Mouse (Mus musculus): ENCODE data around the gene Stip1. TPM values are rescaled to one million over a fixed set of nuclear protein-coding genes. Genes with fewer than 3 reads are reported as not detected.

Gene Stip1
- polyA plus RNA-seq, 1 experiment from 2014 or later, result 453 TPM

- Histone ChIP-seq H3K9me3 (ENCODE audit: control insufficient read depth, low read length) (no peaks in the 10 kb centered on the region), H3K4me2 (ENCODE audit: low read depth, severe bottlenecking) (peak overlapping the region; percentile 71), H3K36me3 (ENCODE audit: control insufficient read depth, insufficient read depth, low read length) (peaks cover 19% of the 10 kb centered on the region), H3K27me3 (ENCODE audit: control insufficient read depth, insufficient read depth, low read length) (no peaks in the 10 kb centered on the region), H3K9ac (ENCODE audit: low read length) (peak overlapping the region; percentile 83), H3K4me3 (ENCODE audit: low read depth, low read length) (peak overlapping the region; percentile 56), H3K27ac (replicated peaks; ENCODE audit: low read depth, low read length) (peak overlapping the region; percentile 78), H3K4me1 (ENCODE audit: control insufficient read depth, insufficient read depth, low read length) (peaks cover 18% of the 10 kb centered on the region)
- DNase-seq (ENCODE audit: low spot score) (peak; percentile 99), ATAC-seq (ENCODE audit: insufficient number of reproducible peaks, low FRiP score, low TSS enrichment, low read depth) (peak; percentile 91)
- WGBS, result under 1% methylated on average over 57 of the region's 59 CpGs
Measured at GRCm38 (mm10) chr19:6979486-6980380, 60.0 kb downstream of the Stip1 start.

- peak overlapping the region; percentile 22; the same call in 1 of the 2 replicates for H3K27ac ChIP-seq (replicated peaks; ENCODE audit: low read depth, low read length)
- H3K9ac ChIP-seq (ENCODE audit: low read length), result peak overlapping the region; percentile 0; the same call in 1 of the 2 replicates
- peak overlapping the region; percentile 56 for H3K4me3 ChIP-seq (ENCODE audit: low read depth, low read length)
- WGBS, result 13% methylated on average over 11 of the region's 11 CpGs
- no peak for DNase-seq (ENCODE audit: low spot score)
- ATAC-seq (ENCODE audit: insufficient number of reproducible peaks, low FRiP score, low TSS enrichment, low read depth), result 0 out of 2 replicates have a peak, but pooled peaks have one; percentile 0
- H3K4me1 ChIP-seq (ENCODE audit: control insufficient read depth, insufficient read depth, low read length), result peaks cover 18% of the 10 kb centered on the region
- H3K36me3 ChIP-seq (ENCODE audit: control insufficient read depth, insufficient read depth, low read length), result peaks cover 19% of the 10 kb centered on the region
- H3K4me2 ChIP-seq (ENCODE audit: low read depth, severe bottlenecking), result peak overlapping the region; percentile 71
- no peaks in the 10 kb centered on the region for H3K9me3 ChIP-seq (ENCODE audit: control insufficient read depth, low read length)
- H3K27me3 ChIP-seq (ENCODE audit: control insufficient read depth, insufficient read depth, low read length), result no peaks in the 10 kb centered on the region
Measured at GRCm38 (mm10) chr19:6979001-6979479, 60.7 kb downstream of the Stip1 start.

DNA sequence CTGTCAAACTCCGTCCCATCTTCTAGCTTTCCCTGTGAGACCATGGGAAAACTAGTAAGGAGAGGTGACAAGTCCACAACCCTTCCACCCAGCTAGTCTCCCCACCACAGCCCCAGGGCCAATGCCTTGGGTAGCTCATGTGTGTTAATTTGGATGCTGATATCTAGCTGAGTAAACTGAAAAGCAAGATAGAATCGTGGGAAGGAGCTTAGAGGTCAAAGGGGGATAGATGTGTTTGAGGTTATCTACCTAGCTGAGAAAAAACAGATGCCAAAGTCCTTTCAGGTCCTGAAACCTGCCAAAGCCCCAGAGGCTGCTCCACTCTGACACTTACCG, 61.2 kb downstream of the Stip1 start:
- H3K9me3 ChIP-seq (ENCODE audit: control insufficient read depth, low read length), result no peaks in the 10 kb centered on the region
- H3K4me1 ChIP-seq (ENCODE audit: control insufficient read depth, insufficient read depth, low read length), result peaks cover 18% of the 10 kb centered on the region
- H3K9ac ChIP-seq (ENCODE audit: low read length), result peak overlapping the region; percentile 22; the same call in 1 of the 2 replicates
- no peak overlapping the region for H3K27ac ChIP-seq (replicated peaks; ENCODE audit: low read depth, low read length)
- H3K36me3 ChIP-seq (ENCODE audit: control insufficient read depth, insufficient read depth, low read length), result peaks cover 17% of the 10 kb centered on the region
- WGBS, result 46% methylated on average over 3 of the region's 3 CpGs
- DNase-seq (ENCODE audit: low spot score) (no peak), ATAC-seq (ENCODE audit: insufficient number of reproducible peaks, low FRiP score, low TSS enrichment, low read depth) (no peak)
- H3K27me3 ChIP-seq (ENCODE audit: control insufficient read depth, insufficient read depth, low read length), result no peaks in the 10 kb centered on the region
- H3K4me2 ChIP-seq (ENCODE audit: low read depth, severe bottlenecking), result peak overlapping the region; percentile 71; the same call in 1 of the 2 replicates
- peak overlapping the region; percentile 56; the same call in 1 of the 2 replicates for H3K4me3 ChIP-seq (ENCODE audit: low read depth, low read length)

DNA sequence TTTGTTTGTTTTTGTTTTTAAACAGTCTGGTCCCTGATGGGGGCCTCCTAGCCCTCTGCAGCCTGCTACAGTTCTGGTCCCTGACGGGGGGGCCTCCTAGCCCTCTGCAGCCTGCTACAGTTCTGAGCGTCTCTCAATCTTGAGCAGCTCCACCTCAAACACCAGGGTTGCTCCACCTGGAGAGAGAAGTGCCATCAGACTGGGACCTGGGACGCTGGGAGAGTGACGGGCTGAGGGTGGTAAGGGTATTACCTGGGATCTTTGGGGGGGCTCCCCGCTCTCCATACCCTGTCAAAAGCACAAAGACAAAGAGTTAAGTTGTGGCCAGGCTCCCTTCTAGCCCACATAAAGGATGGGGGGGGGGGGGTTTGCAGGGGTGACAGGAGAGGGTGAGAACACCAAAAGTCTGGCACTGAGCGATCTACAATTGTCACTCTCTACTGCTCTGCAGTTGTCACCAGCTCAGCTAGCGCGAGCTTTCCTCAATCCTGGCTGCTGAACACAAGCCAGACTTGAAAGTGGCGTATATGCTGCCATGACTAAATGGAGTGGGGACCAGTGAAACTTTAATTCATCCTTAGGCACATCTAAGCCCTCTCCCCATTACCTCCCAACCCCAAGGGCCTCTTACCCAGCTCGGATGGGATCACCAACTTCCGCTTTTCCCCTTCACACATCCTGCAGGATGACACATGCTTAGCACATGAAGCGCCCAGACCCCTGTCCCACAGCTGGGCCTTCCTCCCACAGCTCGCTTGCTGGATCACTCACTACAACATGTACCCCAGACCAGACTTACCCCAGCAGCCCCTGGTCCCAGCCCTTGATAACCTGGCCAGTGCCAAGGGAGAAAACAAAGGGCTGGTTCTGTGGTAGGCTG, 61.8 kb downstream of the Stip1 start:
- H3K9me3 ChIP-seq (ENCODE audit: control insufficient read depth, low read length), result no peaks in the 10 kb centered on the region
- H3K9ac ChIP-seq (ENCODE audit: low read length), result peak overlapping the region; percentile 22; the same call in 1 of the 2 replicates
- H3K27ac ChIP-seq (replicated peaks; ENCODE audit: low read depth, low read length), result no peak overlapping the region
- DNase-seq (ENCODE audit: low spot score), result no peak
- H3K36me3 ChIP-seq (ENCODE audit: control insufficient read depth, insufficient read depth, low read length), result peaks cover 17% of the 10 kb centered on the region; the same call in 1 of the 2 replicates
- WGBS, result 82% methylated on average over 13 of the region's 13 CpGs
- no peak overlapping the region for H3K4me2 ChIP-seq (ENCODE audit: low read depth, severe bottlenecking)
- no peaks in the 10 kb centered on the region for H3K27me3 ChIP-seq (ENCODE audit: control insufficient read depth, insufficient read depth, low read length)
- no peak for ATAC-seq (ENCODE audit: insufficient number of reproducible peaks, low FRiP score, low TSS enrichment, low read depth)
- H3K4me1 ChIP-seq (ENCODE audit: control insufficient read depth, insufficient read depth, low read length), result peaks cover 18% of the 10 kb centered on the region
- 0 out of 2 replicates have a peak overlapping the region, but pooled peaks have one; percentile 5 for H3K4me3 ChIP-seq (ENCODE audit: low read depth, low read length)

DNA sequence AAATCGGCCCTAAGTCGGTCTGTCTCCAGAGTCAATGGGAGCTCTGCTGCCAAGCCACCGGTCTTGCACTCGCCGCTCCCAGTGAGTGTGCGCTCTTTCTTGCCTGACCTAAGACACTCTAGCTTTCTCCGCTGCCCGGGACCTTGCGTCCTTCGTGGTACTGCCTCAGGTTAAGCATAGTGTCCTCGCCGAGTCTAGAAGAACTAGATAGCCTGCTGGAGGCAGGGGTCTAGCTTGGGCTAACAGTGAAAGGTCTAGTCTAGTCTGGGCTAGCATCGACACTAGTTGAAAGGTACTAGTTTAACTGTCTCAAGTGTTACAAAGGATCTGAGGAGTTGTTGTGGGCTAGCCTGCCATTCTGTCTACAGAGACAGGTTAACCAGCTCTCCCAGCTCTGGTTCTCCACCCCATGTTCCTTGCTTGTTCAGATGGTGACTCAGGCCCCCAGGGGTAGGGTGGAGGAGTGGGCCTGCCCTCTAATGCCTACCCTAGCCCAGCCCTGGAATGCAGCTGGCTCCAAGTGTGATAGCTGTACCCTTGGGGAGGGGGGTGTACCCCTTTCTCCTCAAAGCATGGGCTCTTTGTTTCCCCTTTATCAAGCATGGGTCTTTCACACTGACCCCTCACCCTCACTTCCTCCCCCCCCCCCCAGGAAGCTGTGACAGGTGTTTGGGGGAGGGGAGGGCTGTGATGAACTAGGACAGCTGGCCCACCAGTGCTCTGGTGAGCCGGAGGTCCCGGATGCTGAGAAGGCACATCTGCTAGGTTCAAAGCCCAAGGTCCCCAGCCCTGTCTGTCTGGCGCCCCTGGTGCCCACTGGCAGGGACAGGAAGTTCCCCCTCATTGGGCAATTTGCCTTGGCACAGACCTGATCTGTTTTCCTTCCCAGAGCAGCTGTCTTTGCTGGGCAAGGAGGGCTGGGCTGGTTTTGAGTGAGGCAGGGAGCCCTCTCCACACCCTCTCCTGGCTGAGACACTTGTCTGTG, 63.9 kb downstream of the Stip1 start, which contains the start of gene Plcb3:
Gene Plcb3 (minus strand): TSS at position 934 of the 985 bp plus-strand sequence.
- H3K27me3 ChIP-seq (ENCODE audit: control insufficient read depth, insufficient read depth, low read length), result no peaks in the 10 kb centered on the region
- H3K27ac ChIP-seq (replicated peaks; ENCODE audit: low read depth, low read length), result peak within 1 kb of the TSS; percentile 56
- WGBS, result under 1% methylated on average over 16 of the region's 16 CpGs
- H3K9ac ChIP-seq (ENCODE audit: low read length), result peak within 1 kb of the TSS; percentile 68
- DNase-seq (ENCODE audit: low spot score) (peak; percentile 72), ATAC-seq (ENCODE audit: insufficient number of reproducible peaks, low FRiP score, low TSS enrichment, low read depth) (no peak)
- peak within 1 kb of the TSS; percentile 54 for H3K4me3 ChIP-seq (ENCODE audit: low read depth, low read length)
- no peaks in the 10 kb centered on the region for H3K9me3 ChIP-seq (ENCODE audit: control insufficient read depth, low read length)
- peaks cover 26% of the 10 kb centered on the region for H3K4me1 ChIP-seq (ENCODE audit: control insufficient read depth, insufficient read depth, low read length)
- peaks cover 11% of the 10 kb centered on the region; the same call in 1 of the 2 replicates for H3K36me3 ChIP-seq (ENCODE audit: control insufficient read depth, insufficient read depth, low read length)
- peak within 1 kb of the TSS; percentile 94 for H3K4me2 ChIP-seq (ENCODE audit: low read depth, severe bottlenecking)

GRCm38 (mm10) chr19:6974211-6975205, 65.3 kb downstream of the Stip1 start, which contains the start of gene Ppp1r14b:
Gene Ppp1r14b, plus strand, starts transcription at chr19:6974968.
- H3K4me3 ChIP-seq (ENCODE audit: low read depth, low read length), result peak within 1 kb of the TSS; percentile 54
- peaks cover 35% of the 10 kb centered on the region for H3K4me1 ChIP-seq (ENCODE audit: control insufficient read depth, insufficient read depth, low read length)
- H3K9me3 ChIP-seq (ENCODE audit: control insufficient read depth, low read length), result no peaks in the 10 kb centered on the region
- peak within 1 kb of the TSS; percentile 94 for H3K4me2 ChIP-seq (ENCODE audit: low read depth, severe bottlenecking)
- H3K36me3 ChIP-seq (ENCODE audit: control insufficient read depth, insufficient read depth, low read length), result peaks cover 9% of the 10 kb centered on the region; the same call in 1 of the 2 replicates
- DNase-seq (ENCODE audit: low spot score) (peak; percentile 91), ATAC-seq (ENCODE audit: insufficient number of reproducible peaks, low FRiP score, low TSS enrichment, low read depth) (peak; percentile 40)
- peak within 1 kb of the TSS; percentile 73 for H3K27ac ChIP-seq (replicated peaks; ENCODE audit: low read depth, low read length)
- peak within 1 kb of the TSS; percentile 68 for H3K9ac ChIP-seq (ENCODE audit: low read length)
- H3K27me3 ChIP-seq (ENCODE audit: control insufficient read depth, insufficient read depth, low read length), result no peaks in the 10 kb centered on the region
- under 1% methylated on average over 51 of the region's 84 CpGs for WGBS

Measured in limb, embryonic 11.5 days (tissue).